Mouse (Mus musculus) intestine, embryonic 14.5 days (tissue): ENCODE data around the gene Tbcc. TPM values are rescaled to one million over a fixed set of nuclear protein-coding genes. Genes with fewer than 3 reads are reported as not detected.
"Not testable (repeated sequence)": the region's sequence is repeated elsewhere in the genome, so short reads cannot be mapped to it uniquely, and the experiment has no call there.

ENCODE experiments used
- ATAC-seq: fragments of 200-750 bp; cut with Nextera tagmentation; replicated peaks from 2 replicates; pipeline ENCODE4 v1.8.0; 2017; ENCODE audit warnings: low read depth, moderate number of reproducible peaks, moderate TSS enrichment, moderate library complexity; ENCODE audit not compliant: low FRiP score, low TSS enrichment
- DNase-seq: peaks from one replicate; pipeline ENCODE4 v3.0.0-alpha.2; 2018; ENCODE audit warnings: low spot score
- H3K27ac ChIP-seq: fragments of 300-500 bp; sonication (generic); 2 replicates; pipeline ENCODE4 v1.5.1; 2014; ENCODE audit warnings: low read depth, mild to moderate bottlenecking, control low read depth
- H3K27me3 ChIP-seq: fragments of 300-500 bp; sonication (generic); replicated peaks from 2 replicates; pipeline ENCODE4 v1.6.1; 2014; ENCODE audit warnings: low read length, control low read depth; ENCODE audit not compliant: control insufficient read depth, insufficient read depth
- H3K36me3 ChIP-seq: fragments of 300-500 bp; sonication (generic); 2 replicates; pipeline ENCODE4 v1.6.1; 2014; ENCODE audit warnings: low read length, control low read depth; ENCODE audit not compliant: control insufficient read depth, insufficient read depth
- H3K4me1 ChIP-seq: fragments of 300-500 bp; sonication (generic); replicated peaks from 2 replicates; pipeline ENCODE4 v1.6.1; 2014; ENCODE audit warnings: low read length, control low read depth, mixed read lengths; ENCODE audit not compliant: control insufficient read depth, insufficient read depth
- H3K4me2 ChIP-seq: fragments of 300-500 bp; sonication (generic); 2 replicates; pipeline ENCODE4 v1.6.1; 2014; ENCODE audit warnings: low read length
- H3K4me3 ChIP-seq: fragments of 300-500 bp; sonication (generic); 2 replicates; pipeline ENCODE4 v1.5.1; 2014; ENCODE audit warnings: low read depth, low read length, control low read depth, mixed read lengths
- H3K9ac ChIP-seq: fragments of 300-500 bp; sonication (generic); 2 replicates; pipeline ENCODE4 v1.6.1; 2014; ENCODE audit warnings: mild to moderate bottlenecking, low read length
- H3K9me3 ChIP-seq: fragments of 300-500 bp; sonication (generic); 2 replicates; pipeline ENCODE4 v1.6.1; 2016; ENCODE audit warnings: low read length, control low read depth; ENCODE audit not compliant: control insufficient read depth
- WGBS: fragments of 180-500 bp; shearing (Covaris S2); extraction: QIAGEN DNeasy Blood & Tissue Kit; methylation state at CpG from one replicate; pipeline ENCODE4 v1.1.7; 2014; 5-methylcytosine and 5-hydroxymethylcytosine counted together
- polyA plus RNA-seq: library from polyadenylated mRNA; unstranded; fragments of >200 nt; fragmentation: Nextera tagmentation; extraction: Ambion mirVana; gene quantifications from 2 replicates; pipeline ENCODE4 v1.2.1, GENCODE M21; 2014

Gene Tbcc
- 50.5 and 54.8 TPM in 2 replicates for polyA plus RNA-seq

DNA sequence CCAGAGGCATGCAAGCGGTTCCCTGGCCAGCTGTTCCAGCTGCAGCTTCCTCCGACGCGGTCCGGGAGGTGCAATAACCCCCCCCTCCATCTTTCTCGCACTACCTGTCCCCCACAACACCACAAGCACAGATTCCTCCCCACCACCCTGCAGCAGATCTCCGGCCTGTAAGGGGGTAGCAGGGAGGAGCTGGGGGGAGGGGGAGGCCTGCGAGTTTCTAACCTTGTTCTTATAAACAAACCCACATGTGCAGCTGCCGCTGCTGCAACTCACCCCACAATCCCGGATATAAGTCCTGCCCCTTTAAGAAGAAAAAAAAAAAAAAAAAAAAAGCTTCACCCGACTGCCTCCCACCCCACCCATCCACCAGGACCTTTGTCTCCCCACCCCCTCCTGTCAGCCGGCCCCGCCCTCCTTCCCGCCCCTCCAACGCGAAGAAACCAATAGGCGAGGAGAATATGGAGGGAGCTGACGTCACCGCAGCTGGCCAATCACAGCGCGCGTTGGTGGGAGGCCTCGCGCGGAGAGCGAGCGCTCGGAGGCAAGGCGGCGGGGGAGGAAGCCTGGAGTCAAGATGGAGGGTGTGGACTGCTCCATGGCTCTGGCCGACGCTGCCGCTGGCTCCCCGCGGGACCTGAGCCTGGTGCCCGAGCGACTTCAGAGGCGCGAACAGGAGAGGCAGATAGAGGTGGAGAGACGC, at the start of gene Tbcc:
Gene Tbcc (plus strand): TSS at position 569 of the 700 bp plus-strand sequence.
- WGBS = under 1% methylated on average over 40 of the region's 40 CpGs

DNA sequence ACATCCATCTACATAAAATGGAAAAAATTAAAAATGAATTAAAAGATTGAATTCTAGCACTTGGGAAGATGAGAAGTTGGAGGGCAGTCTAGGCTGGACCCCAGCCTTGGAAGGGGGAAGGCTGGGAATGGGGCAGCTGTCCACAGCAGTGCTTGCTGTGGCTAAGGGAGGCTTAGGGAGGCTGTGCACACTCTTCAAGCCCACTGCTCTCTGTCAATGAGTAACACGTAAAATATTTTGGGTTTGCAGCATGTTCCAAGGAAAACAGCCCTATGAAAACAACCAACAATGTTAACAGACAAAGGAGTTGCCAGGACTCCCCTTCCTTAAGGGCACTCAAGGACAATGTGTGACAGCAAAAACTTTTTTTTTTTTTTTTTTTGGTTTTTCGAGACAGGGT, 47.5 kb upstream of the Tbcc start:
- 80% methylated on average over 2 of the region's 2 CpGs for WGBS
- Histone ChIP-seq H3K4me2 (no peak overlapping the region), H3K27ac (no peak overlapping the region), H3K27me3 (no peaks in the 10 kb centered on the region), H3K36me3 (peaks cover 4% of the 10 kb centered on the region; the same call in 1 of the 2 replicates), H3K9me3 (no peaks in the 10 kb centered on the region), H3K9ac (no peak overlapping the region), H3K4me3 (no peak overlapping the region), H3K4me1 (no peaks in the 10 kb centered on the region)
- DNase-seq (no peak), ATAC-seq (no peak)

More for the DNA sequence above, at the start of gene Tbcc:
- peaks cover 9% of the 10 kb centered on the region; the same call in 1 of the 2 replicates for H3K36me3 ChIP-seq
- peak within 1 kb of the TSS; percentile 97 for H3K27ac ChIP-seq
- H3K27me3 ChIP-seq = no peaks in the 10 kb centered on the region
- H3K9ac ChIP-seq = peak within 1 kb of the TSS; percentile 80
- DNase-seq = peak; percentile 97
- peak; percentile 92 for ATAC-seq
- H3K9me3 ChIP-seq = no peaks in the 10 kb centered on the region
- H3K4me3 ChIP-seq = peak within 1 kb of the TSS; percentile 97
- H3K4me2 ChIP-seq = peak within 1 kb of the TSS; percentile 99
- H3K4me1 ChIP-seq = peaks cover 33% of the 10 kb centered on the region

DNA sequence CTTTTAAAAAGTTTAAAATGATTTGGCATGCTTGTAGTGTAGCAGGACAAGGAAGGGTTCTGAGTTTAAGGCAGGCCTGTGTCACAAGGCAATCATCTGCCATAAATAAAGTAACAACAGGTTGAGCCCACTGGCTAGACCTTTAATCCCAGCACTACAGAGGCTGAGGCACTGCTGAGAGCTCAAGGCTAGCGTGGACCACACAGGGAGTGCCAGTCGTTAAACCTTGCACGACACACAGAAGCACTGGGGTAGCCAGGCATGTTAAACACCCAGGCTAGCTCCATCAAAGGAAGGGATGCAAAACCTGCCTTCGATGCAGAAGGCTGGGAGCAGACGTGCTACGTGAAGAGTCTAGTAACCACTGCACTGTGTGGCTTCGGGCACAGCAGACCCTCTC, 46.8 kb upstream of the Tbcc start:
- WGBS = 51% methylated on average over 7 of the region's 7 CpGs
- Histone ChIP-seq H3K36me3 (peaks cover 4% of the 10 kb centered on the region; the same call in 1 of the 2 replicates), H3K27me3 (no peaks in the 10 kb centered on the region), H3K4me1 (no peaks in the 10 kb centered on the region), H3K9me3 (no peaks in the 10 kb centered on the region), H3K27ac (no peak overlapping the region), H3K4me3 (no peak overlapping the region), H3K9ac (no peak overlapping the region), H3K4me2 (no peak overlapping the region)
- ATAC-seq = no peak
- DNase-seq = no peak

GRCm38 (mm10) chr17:46844811-46845210, 45.7 kb upstream of the Tbcc start:
- no peak overlapping the region for H3K4me3 ChIP-seq
- DNase-seq (no peak), ATAC-seq (no peak)
- 71% methylated on average over 10 of the region's 10 CpGs for WGBS
- no peaks in the 10 kb centered on the region for H3K27me3 ChIP-seq
- no peaks in the 10 kb centered on the region for H3K9me3 ChIP-seq
- H3K27ac ChIP-seq = no peak overlapping the region
- H3K9ac ChIP-seq = no peak overlapping the region
- no peak overlapping the region for H3K4me2 ChIP-seq
- H3K36me3 ChIP-seq = no peaks in the 10 kb centered on the region
- no peaks in the 10 kb centered on the region for H3K4me1 ChIP-seq

DNA sequence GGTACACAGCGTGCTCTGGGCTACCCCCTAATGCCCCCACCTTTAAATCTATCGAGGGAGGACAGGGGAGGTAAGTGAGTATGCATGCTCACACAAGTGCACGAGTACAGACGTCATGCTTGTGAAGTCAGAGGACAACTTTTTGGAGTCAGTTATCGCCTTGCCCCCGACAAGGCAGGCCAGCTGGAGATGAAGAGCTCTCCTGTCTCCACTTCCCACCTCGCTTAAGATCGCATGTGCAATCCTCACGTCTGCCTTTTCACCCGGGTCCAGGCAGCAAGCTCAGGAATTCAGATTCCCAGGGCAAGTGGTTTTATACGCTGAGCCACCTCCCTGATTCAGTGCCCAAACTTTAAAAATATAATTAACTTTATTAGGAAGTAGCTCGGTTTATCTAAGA, 45.2 kb upstream of the Tbcc start:
- no peak for ATAC-seq
- no peak overlapping the region for H3K9ac ChIP-seq
- WGBS = 80% methylated on average over 12 of the region's 12 CpGs

DNA sequence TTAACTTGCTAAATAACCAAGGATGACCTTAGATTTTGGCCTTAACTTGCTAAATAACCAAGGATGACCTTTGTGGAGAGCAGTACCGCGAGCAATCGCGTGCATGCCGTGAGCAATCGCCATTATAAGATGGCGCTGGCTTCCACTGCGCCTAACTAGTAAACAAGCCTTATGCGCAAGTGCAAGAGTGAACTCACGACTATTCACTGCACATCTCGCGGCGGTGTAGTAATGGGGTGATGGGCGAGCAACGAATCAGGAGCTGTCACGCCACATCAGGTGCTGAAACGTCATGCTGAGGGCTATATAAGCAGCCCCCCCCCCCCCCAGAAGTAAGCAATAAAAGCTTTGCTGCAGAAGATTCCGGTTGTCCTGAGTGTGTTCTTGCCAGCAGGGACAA, 43.9 kb upstream of the Tbcc start:
- not testable (repeated sequence) for H3K36me3 ChIP-seq, H3K27me3 ChIP-seq, ATAC-seq, H3K9me3 ChIP-seq, H3K9ac ChIP-seq, H3K27ac ChIP-seq, DNase-seq, H3K4me1 ChIP-seq, H3K4me2 ChIP-seq, H3K4me3 ChIP-seq
- 94% methylated on average over 18 of the region's 18 CpGs for WGBS

More for the DNA sequence above, 45.2 kb upstream of the Tbcc start:
- Histone ChIP-seq H3K27me3 (no peaks in the 10 kb centered on the region), H3K4me3 (no peak overlapping the region), H3K9me3 (no peaks in the 10 kb centered on the region), H3K4me2 (no peak overlapping the region), H3K36me3 (no peaks in the 10 kb centered on the region), H3K27ac (no peak overlapping the region), H3K4me1 (no peaks in the 10 kb centered on the region)
- no peak for DNase-seq

DNA sequence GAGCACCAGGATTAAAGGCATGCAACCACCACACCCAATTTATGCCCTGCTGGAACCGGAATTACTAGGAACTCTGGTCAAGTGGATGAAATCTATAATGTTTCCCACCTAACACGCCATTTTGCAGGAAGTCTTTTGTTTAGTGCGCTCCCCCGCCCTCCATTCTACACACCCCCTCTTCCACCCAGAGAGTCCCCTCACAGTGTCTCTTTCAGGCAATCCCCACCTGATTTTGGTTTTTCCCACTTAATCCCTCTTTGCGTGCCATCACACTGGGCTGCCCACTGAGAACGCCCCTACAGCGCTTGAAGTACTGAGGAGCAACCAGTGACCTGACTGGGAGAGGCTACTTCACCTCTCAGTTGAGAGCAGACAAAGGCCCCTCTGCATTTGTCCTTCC, 43.3 kb upstream of the Tbcc start:
- ATAC-seq = no peak
- Histone ChIP-seq H3K4me3 (no peak overlapping the region), H3K9ac (no peak overlapping the region), H3K4me1 (no peaks in the 10 kb centered on the region), H3K27ac (no peak overlapping the region), H3K9me3 (no peaks in the 10 kb centered on the region), H3K4me2 (no peak overlapping the region), H3K27me3 (no peaks in the 10 kb centered on the region), H3K36me3 (no peaks in the 10 kb centered on the region)
- WGBS = 94% methylated on average over 7 of the region's 7 CpGs
- no peak for DNase-seq

DNA sequence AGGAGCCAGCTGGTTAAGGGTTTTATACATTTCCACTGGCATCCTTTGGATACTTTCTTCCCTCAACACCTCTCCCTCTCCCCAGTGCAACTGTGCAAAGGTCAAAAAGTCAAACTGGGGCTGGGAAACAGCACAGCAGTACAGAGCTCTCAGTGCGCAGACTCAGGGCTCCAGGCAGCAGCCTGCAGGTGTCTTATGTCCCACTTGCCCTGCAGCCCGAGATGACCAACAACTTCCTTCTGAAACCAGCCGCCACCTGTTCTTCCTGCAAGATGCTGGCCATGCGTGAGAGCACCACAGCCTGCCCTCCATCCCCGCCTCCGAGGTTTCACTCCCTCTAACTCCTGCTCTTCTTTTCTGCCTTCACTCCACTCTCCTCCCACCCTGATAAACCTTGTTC, 37.8 kb upstream of the Tbcc start:
- no peak overlapping the region for H3K4me3 ChIP-seq
- WGBS = 19% methylated on average over 6 of the region's 6 CpGs
- DNase-seq = peak; percentile 54
- no peaks in the 10 kb centered on the region for H3K9me3 ChIP-seq
- peaks cover 32% of the 10 kb centered on the region for H3K4me1 ChIP-seq
- no peaks in the 10 kb centered on the region for H3K27me3 ChIP-seq
- H3K27ac ChIP-seq = peak overlapping the region; percentile 59
- ATAC-seq = no peak
- H3K4me2 ChIP-seq = no peak overlapping the region
- no peaks in the 10 kb centered on the region for H3K36me3 ChIP-seq
- H3K9ac ChIP-seq = no peak overlapping the region

DNA sequence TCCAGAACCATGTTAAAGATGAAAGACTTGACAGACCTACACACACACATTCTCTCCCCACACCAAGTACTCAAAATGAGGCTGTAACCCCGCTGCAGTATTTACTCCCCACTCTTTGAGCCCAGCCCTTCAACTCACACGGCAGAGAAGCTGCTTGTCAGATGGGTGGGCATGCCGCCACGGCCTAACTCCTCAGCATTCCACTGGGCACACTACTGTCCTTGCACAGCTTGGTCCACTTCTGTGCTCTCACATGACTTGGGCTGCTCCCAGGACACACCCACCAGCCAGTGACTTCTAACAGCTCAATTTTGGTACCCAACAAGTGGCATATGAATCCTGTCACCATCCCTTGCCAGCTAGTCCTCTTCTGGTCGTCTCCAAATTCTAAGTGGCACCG, 37.2 kb upstream of the Tbcc start:
- Histone ChIP-seq H3K4me3 (no peak overlapping the region), H3K4me2 (no peak overlapping the region), H3K27me3 (no peaks in the 10 kb centered on the region), H3K4me1 (peaks cover 32% of the 10 kb centered on the region), H3K9ac (no peak overlapping the region), H3K36me3 (no peaks in the 10 kb centered on the region), H3K27ac (peak overlapping the region; percentile 59), H3K9me3 (no peaks in the 10 kb centered on the region)
- ATAC-seq = no peak
- DNase-seq = peak; percentile 63
- 41% methylated on average over 6 of the region's 6 CpGs for WGBS
